Mouse (Mus musculus): ENCODE data around the gene Etv6.

GRCm38 (mm10) chr6:134205163-134205562 is 169.7 kb downstream of the Etv6 start:
- TF ChIP-seq CTCF (IDR thresholded peaks at IDR 0.05; ENCODE audit: extremely low read depth, insufficient read length, insufficient replicate concordance, low read depth, low read length) (no peak), POLR2A (IDR thresholded peaks at IDR 0.05; ENCODE audit: low read depth, low read length) (no peak)
